Mouse (Mus musculus) intestine, postnatal 0 days (tissue): ENCODE results near the gene Cyp4a10. TPM values are rescaled to one million over a fixed set of nuclear protein-coding genes. Genes with fewer than 3 reads are reported as not detected.
A peak's percentile ranks its signal among the peaks of the same experiment; 100 is the strongest.
"Not testable (repeated sequence)": the region's sequence is repeated elsewhere in the genome, so short reads cannot be mapped to it uniquely, and the experiment has no call there.

ENCODE experiments used
- ATAC-seq: fragments of 200-750 bp; cut with Nextera tagmentation; 2 replicates; pipeline ENCODE4 v1.8.0; 2017; ENCODE audit warnings: mild to moderate bottlenecking, moderate TSS enrichment, moderate library complexity
- H3K27ac ChIP-seq: fragments of 300-500 bp; sonication (generic); 2 replicates; pipeline ENCODE4 v1.5.1; 2014; ENCODE audit warnings: mild to moderate bottlenecking, low read depth, low read length, moderate library complexity
- H3K27me3 ChIP-seq: fragments of 300-500 bp; sonication (generic); replicated peaks from 2 replicates; pipeline ENCODE4 v1.6.1; 2014; ENCODE audit warnings: low read length, mixed read lengths; ENCODE audit not compliant: control insufficient read depth, insufficient read depth
- H3K36me3 ChIP-seq: fragments of 300-500 bp; sonication (generic); 2 replicates; pipeline ENCODE4 v1.6.1; 2014; ENCODE audit warnings: mild to moderate bottlenecking, moderate library complexity; ENCODE audit not compliant: control insufficient read depth, insufficient read depth
- H3K4me1 ChIP-seq: fragments of 300-500 bp; sonication (generic); replicated peaks from 2 replicates; pipeline ENCODE4 v1.6.1; 2014; ENCODE audit warnings: antibody characterized with exemption, low read length, mixed read lengths; ENCODE audit not compliant: control insufficient read depth, insufficient read depth
- H3K4me2 ChIP-seq: fragments of 300-500 bp; sonication (generic); replicated peaks from 2 replicates; pipeline ENCODE4 v1.6.1; 2014; ENCODE audit warnings: low read depth, mild to moderate bottlenecking, moderate library complexity
- H3K4me3 ChIP-seq: fragments of 300-500 bp; sonication (generic); 2 replicates; pipeline ENCODE4 v1.5.1; 2014; ENCODE audit warnings: low read depth, low read length
- H3K9ac ChIP-seq: fragments of 300-500 bp; sonication (generic); 2 replicates; pipeline ENCODE4 v1.6.1; 2014; ENCODE audit warnings: mild to moderate bottlenecking, low read depth, low read length
- H3K9me3 ChIP-seq: fragments of 300-500 bp; sonication (generic); 2 replicates; pipeline ENCODE4 v1.6.1; 2016; ENCODE audit warnings: mixed run types; ENCODE audit not compliant: control insufficient read depth
- CTCF ChIP-seq: sonication (generic); IDR thresholded peaks from 2 replicates; pipeline ENCODE4 v1.5.1; 2016; ENCODE audit warnings: low read depth, mild to moderate bottlenecking, control low read depth, antibody characterized with exemption, moderate library complexity
- WGBS: fragments of 180-500 bp; shearing (Covaris S2); extraction: QIAGEN DNeasy Blood & Tissue Kit; methylation state at CpG from one replicate; pipeline ENCODE4 v1.1.7; 2014; 5-methylcytosine and 5-hydroxymethylcytosine counted together
- polyA plus RNA-seq: library from polyadenylated mRNA; unstranded; fragments of >200 nt; fragmentation: Nextera tagmentation; extraction: Ambion mirVana; gene quantifications from 2 replicates; pipeline ENCODE4 v1.2.1, GENCODE M21; 2015

The Cyp4a10 gene
- 3.5 and 3.6 TPM in 2 replicates for polyA plus RNA-seq

- not testable (repeated sequence) for H3K4me2 ChIP-seq, H3K9me3 ChIP-seq, H3K9ac ChIP-seq, H3K4me3 ChIP-seq, H3K4me1 ChIP-seq, ATAC-seq, H3K27me3 ChIP-seq, H3K27ac ChIP-seq, H3K36me3 ChIP-seq
- 67% methylated on average over 5 of the region's 5 CpGs for WGBS
These were observed at the start of gene Cyp4a10 for GRCm38 (mm10) chr4:115518000-115518399. Cyp4a10 (plus strand) TSS chr4:115518264.

DNA sequence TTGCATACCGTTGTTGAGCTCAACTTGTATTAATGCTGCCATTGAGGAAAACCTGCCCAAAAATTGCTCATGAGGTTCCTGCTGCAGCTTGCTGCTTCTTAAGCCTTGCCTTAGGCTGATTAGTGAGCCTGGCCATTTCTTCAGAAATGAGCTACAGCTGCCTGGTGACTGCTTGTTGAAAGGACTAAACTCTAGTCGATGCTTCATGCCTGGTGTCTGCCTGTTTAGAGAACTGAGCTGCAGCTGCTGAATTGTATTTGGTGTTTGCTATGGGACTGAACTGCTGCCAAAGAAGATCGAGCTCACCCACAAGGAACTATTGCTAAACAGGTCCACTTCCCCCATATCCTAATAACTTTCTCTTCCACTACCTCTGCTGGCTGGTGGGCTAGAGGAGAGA lies 44.5 kb upstream of the Cyp4a10 start:
- not testable (repeated sequence) for ATAC-seq, H3K4me3 ChIP-seq, H3K36me3 ChIP-seq, H3K9me3 ChIP-seq, H3K27ac ChIP-seq, H3K4me2 ChIP-seq, H3K27me3 ChIP-seq, H3K9ac ChIP-seq, H3K4me1 ChIP-seq
- WGBS: 61% methylated on average over 3 of the region's 3 CpGs

DNA sequence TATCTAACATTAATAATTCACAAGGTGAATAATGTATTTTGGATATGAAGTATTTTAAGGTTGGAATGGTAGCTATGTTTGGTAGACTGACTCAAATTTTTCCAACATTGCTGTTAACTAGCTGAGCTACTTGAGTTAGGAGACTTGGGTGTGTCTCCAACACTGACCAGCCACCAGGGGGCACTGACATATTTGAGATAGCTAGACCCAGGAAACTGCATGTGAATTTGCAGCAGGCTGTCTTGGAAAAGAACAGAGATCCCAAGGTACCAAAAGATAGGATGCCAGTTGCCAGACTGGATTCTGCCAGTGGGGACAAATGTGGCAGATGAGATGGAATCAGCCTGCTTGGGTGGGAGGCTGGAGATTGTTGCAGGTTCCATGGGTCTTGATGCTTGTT lies 42.0 kb upstream of the Cyp4a10 start:
- not testable (repeated sequence) for H3K4me2 ChIP-seq, H3K9ac ChIP-seq, H3K27me3 ChIP-seq, H3K9me3 ChIP-seq, ATAC-seq, H3K4me3 ChIP-seq, H3K27ac ChIP-seq, H3K36me3 ChIP-seq, H3K4me1 ChIP-seq
- peak; percentile 67 for TF ChIP-seq CTCF

GRCm38 (mm10) chr4:115481006-115481652 lies 36.9 kb upstream of the Cyp4a10 start:
- no peaks in the 10 kb centered on the region for H3K27me3 ChIP-seq
- H3K4me1 ChIP-seq: no peaks in the 10 kb centered on the region
- H3K27ac ChIP-seq: no peak overlapping the region
- no peak overlapping the region for H3K4me3 ChIP-seq
- no peak overlapping the region for H3K4me2 ChIP-seq
- ATAC-seq: no peak
- 65% methylated on average over 6 of the region's 6 CpGs for WGBS
- H3K36me3 ChIP-seq: no peaks in the 10 kb centered on the region
- H3K9me3 ChIP-seq: no peaks in the 10 kb centered on the region
- no peak for TF ChIP-seq CTCF
- no peak overlapping the region for H3K9ac ChIP-seq

DNA sequence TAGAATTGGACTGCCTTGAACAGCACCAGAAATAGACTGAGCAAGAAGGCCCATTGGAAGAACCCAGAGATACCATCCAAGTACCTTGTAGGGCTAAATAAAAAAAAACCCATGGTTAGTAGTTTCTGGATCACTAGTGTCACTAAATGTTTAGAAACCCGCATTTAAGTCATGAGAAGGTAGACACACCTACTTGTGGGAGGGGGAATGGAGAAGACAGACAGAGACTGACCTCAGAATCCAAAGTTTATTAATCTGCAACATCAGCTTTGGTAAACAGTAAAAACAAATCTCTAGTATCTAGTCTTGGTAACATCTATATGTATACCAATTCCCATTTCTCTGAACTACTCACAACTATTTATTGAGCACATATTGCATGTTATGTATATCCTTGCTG lies 22.1 kb upstream of the Cyp4a10 start, which contains the start of gene Cyp4a14:
Gene Cyp4a14, minus strand, starts transcription at position 142 of the 400 bp plus-strand sequence.
- no peak within 1 kb of the TSS for H3K4me3 ChIP-seq
- H3K27ac ChIP-seq: no peak within 1 kb of the TSS
- H3K4me2 ChIP-seq: no peak within 1 kb of the TSS
- WGBS: 88% methylated on average over 1 of the region's 1 CpGs
- ATAC-seq: no peak
- no peak within 1 kb of the TSS for H3K9ac ChIP-seq
- H3K9me3 ChIP-seq: no peaks in the 10 kb centered on the region
- H3K36me3 ChIP-seq: no peaks in the 10 kb centered on the region
- H3K4me1 ChIP-seq: no peaks in the 10 kb centered on the region
- no peaks in the 10 kb centered on the region for H3K27me3 ChIP-seq
- TF ChIP-seq CTCF: no peak

DNA sequence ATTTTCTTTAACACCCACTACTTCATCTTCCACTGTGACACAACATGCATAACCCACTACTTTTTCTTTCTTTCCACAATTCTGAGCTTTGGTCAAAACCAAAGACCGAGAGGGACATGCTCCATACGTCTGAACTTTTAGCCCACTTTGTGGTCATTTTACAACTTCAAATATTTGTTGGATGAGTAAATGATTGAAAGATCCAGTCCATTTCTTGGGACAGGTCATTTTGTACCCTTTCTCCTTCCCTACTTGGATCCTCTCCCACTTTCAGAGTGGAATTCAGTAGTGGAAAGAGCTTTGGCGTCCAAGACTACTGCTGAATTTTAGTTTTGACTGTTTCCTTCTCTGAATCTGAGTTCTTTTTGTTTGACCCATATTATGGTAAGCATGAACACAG lies 20.6 kb upstream of the Cyp4a10 start:
- no peaks in the 10 kb centered on the region for H3K36me3 ChIP-seq
- 70% methylated on average over 3 of the region's 3 CpGs for WGBS
- no peak overlapping the region for H3K4me2 ChIP-seq
- ATAC-seq: no peak
- H3K27ac ChIP-seq: no peak overlapping the region
- H3K27me3 ChIP-seq: no peaks in the 10 kb centered on the region
- no peaks in the 10 kb centered on the region for H3K4me1 ChIP-seq
- H3K9ac ChIP-seq: no peak overlapping the region
- H3K4me3 ChIP-seq: no peak overlapping the region
- no peak for TF ChIP-seq CTCF
- no peaks in the 10 kb centered on the region for H3K9me3 ChIP-seq

DNA sequence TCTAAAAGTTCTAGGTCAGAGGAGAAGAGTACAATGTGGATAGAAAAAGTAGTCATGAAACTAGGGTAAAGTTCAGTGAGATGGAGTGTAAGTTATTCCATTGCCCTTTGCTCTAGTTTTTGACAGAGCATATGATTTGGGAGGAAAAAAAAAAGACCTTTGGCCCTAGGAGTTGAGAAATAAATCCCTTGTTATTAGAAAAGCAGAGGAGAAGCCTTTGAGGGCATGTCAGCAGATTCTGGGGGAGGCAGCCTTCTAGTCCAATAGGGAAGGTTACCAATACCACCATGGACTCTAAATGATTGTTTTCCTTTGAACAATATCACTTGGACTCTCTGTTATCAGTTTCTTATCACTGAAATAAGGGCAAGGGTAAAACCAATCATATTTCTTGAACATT lies 4.1 kb upstream of the Cyp4a10 start:
- not testable (repeated sequence) for H3K27me3 ChIP-seq, H3K4me2 ChIP-seq
- ATAC-seq: peak; percentile 75

More for the DNA sequence above, 4.1 kb upstream of the Cyp4a10 start:
- H3K27ac ChIP-seq, H3K4me1 ChIP-seq, H3K4me3 ChIP-seq, H3K9ac ChIP-seq, H3K36me3 ChIP-seq, H3K9me3 ChIP-seq: not testable (repeated sequence)
